Mouse (Mus musculus): ENCODE measurements at regions not wholly inside any gene's neighbourhood (a gene's known extent, or its start where the extent isn't known, plus 50 kb on each side); places are given as distances from the start of the nearest gene placed in this dataset.
A peak's percentile ranks its signal among the peaks of the same experiment; 100 is the strongest.
"Not testable (repeated sequence)": the region's sequence is repeated elsewhere in the genome, so short reads cannot be mapped to it uniquely, and the experiment has no call there.

GRCm38 (mm10) chr13:10943877-10944276, 583.2 kb upstream of the Chrm3 start:
- WGBS, result 60% methylated on average over 4 of the region's 4 CpGs
- Histone ChIP-seq H3K4me3 (ENCODE audit: low read depth, low read length) (no peak overlapping the region), H3K27ac (ENCODE audit: low read depth) (no peak overlapping the region), H3K27me3 (ENCODE audit: insufficient read depth, low read length) (no peaks in the 10 kb centered on the region), H3K9me3 (ENCODE audit: low read depth, low read length) (no peaks in the 10 kb centered on the region), H3K4me1 (ENCODE audit: insufficient read depth) (no peaks in the 10 kb centered on the region), H3K36me3 (ENCODE audit: insufficient read depth) (no peaks in the 10 kb centered on the region), H3K4me2 (no peak overlapping the region), H3K9ac (no peak overlapping the region)
- DNase-seq (no peak), ATAC-seq (ENCODE audit: insufficient read depth) (no peak)
- TF ChIP-seq CTCF (IDR thresholded peaks at IDR 0.05; ENCODE audit: low read depth), result no peak

DNA sequence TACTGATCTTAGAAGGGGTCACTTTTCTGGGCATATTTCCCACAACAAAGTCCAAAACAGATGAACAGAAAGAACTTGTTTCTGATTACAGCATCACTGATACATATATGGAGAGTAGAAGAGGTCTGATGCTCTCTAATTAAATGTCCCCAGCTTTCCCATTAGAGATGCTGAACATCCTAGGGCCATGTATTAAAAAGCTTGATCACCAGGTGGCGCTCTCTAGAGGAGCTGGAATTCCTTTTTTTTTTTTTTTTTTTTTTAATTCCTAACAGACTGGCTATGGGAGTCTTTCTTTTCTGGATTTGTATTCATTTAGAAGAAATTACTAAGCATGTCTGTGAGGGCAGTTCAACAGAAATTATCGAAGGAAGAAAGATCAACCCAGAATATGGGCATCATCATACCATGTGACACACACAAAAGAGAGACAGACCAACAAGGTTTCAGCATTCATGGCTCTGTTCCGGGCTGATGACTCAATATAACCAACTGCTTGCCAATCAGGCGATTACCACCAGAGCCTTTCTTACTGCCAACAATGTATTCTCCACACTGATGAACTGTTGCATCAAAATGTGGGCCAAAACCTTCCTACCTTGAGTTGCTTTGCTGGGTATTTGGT, 581.5 kb upstream of the Chrm3 start:
- ATAC-seq (ENCODE audit: insufficient read depth) (no peak), DNase-seq (peak; percentile 64)
- Histone ChIP-seq H3K4me1 (ENCODE audit: insufficient read depth) (no peaks in the 10 kb centered on the region), H3K4me3 (ENCODE audit: low read depth, low read length) (no peak overlapping the region), H3K27ac (ENCODE audit: low read depth) (no peak overlapping the region), H3K27me3 (ENCODE audit: insufficient read depth, low read length) (no peaks in the 10 kb centered on the region), H3K4me2 (no peak overlapping the region), H3K9me3 (ENCODE audit: low read depth, low read length) (no peaks in the 10 kb centered on the region), H3K36me3 (ENCODE audit: insufficient read depth) (no peaks in the 10 kb centered on the region), H3K9ac (no peak overlapping the region)
- TF ChIP-seq CTCF (IDR thresholded peaks at IDR 0.05; ENCODE audit: low read depth), result peak; percentile 48
- WGBS, result 62% methylated on average over 4 of the region's 4 CpGs

- no peak for ATAC-seq (ENCODE audit: insufficient read depth)
These were observed 577.6 kb upstream of the Chrm3 start for GRCm38 (mm10) chr13:10938233-10938632.

DNA sequence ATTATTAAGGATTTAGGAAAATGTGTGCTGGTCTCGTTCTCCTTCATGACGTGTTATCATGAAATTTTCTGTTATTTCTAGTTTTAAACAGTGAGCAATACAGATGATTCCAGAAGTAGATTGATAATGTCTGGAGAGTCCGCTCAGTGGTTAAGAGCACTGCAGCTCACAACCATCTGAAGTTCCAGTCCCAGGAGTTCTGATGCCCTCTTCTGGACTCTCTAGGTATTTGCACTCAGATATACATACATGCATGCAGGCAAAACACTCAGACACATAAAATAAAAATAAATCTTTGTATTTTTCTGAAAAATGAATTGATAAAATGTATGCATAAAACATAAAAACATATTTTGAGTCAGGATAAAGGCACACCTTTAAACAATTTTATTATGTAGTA, 570.1 kb upstream of the Chrm3 start:
- ATAC-seq (ENCODE audit: insufficient read depth) (no peak), DNase-seq (peak; percentile 11)
- H3K4me2 ChIP-seq, result no peak overlapping the region
- no peaks in the 10 kb centered on the region for H3K4me1 ChIP-seq (ENCODE audit: insufficient read depth)
- no peaks in the 10 kb centered on the region for H3K9me3 ChIP-seq (ENCODE audit: low read depth, low read length)
- TF ChIP-seq CTCF (IDR thresholded peaks at IDR 0.05; ENCODE audit: low read depth), result peak; percentile 28
- 90% methylated on average over 3 of the region's 3 CpGs for WGBS
- H3K27ac ChIP-seq (ENCODE audit: low read depth), result no peak overlapping the region
- no peaks in the 10 kb centered on the region for H3K36me3 ChIP-seq (ENCODE audit: insufficient read depth)
- no peak overlapping the region for H3K4me3 ChIP-seq (ENCODE audit: low read depth, low read length)
- no peaks in the 10 kb centered on the region for H3K27me3 ChIP-seq (ENCODE audit: insufficient read depth, low read length)
- H3K9ac ChIP-seq, result no peak overlapping the region

More at GRCm38 (mm10) chr13:10938233-10938632, 577.6 kb upstream of the Chrm3 start:
- no peak overlapping the region for H3K9ac ChIP-seq
- H3K36me3 ChIP-seq (ENCODE audit: insufficient read depth), result no peaks in the 10 kb centered on the region
- WGBS, result 90% methylated on average over 2 of the region's 2 CpGs
- no peak overlapping the region for H3K4me2 ChIP-seq
- no peaks in the 10 kb centered on the region for H3K4me1 ChIP-seq (ENCODE audit: insufficient read depth)
- H3K27ac ChIP-seq (ENCODE audit: low read depth), result no peak overlapping the region
- H3K9me3 ChIP-seq (ENCODE audit: low read depth, low read length), result no peaks in the 10 kb centered on the region
- no peak for TF ChIP-seq CTCF (IDR thresholded peaks at IDR 0.05; ENCODE audit: low read depth)
- no peak for DNase-seq
- no peaks in the 10 kb centered on the region for H3K27me3 ChIP-seq (ENCODE audit: insufficient read depth, low read length)
- no peak overlapping the region for H3K4me3 ChIP-seq (ENCODE audit: low read depth, low read length)

DNA sequence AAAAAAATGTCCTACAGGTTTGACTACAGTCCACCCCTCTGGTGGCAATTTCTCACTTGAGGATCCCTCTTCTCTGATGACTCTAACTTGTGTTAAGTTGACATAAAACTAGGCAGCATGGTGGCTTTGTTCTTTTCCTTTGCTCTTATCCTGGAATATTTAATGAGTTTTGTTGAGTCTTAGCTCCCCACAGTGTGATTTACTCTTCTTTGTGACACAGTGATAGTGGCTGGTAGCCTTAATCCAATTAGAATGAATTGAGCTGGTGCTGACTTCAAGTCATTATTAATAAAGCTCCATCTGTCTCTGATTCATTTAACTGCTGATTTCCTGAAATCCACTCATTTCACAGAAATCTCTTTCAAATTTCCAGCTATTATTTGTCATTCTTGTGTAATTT, 553.7 kb upstream of the Chrm3 start:
- H3K9me3 ChIP-seq (ENCODE audit: low read depth, low read length), result no peaks in the 10 kb centered on the region
- no peak for DNase-seq
- no peak overlapping the region for H3K4me3 ChIP-seq (ENCODE audit: low read depth, low read length)
- TF ChIP-seq CTCF (IDR thresholded peaks at IDR 0.05; ENCODE audit: low read depth), result no peak
- H3K27ac ChIP-seq (ENCODE audit: low read depth), result no peak overlapping the region
- ATAC-seq (ENCODE audit: insufficient read depth), result no peak
- no peaks in the 10 kb centered on the region for H3K36me3 ChIP-seq (ENCODE audit: insufficient read depth)
- H3K27me3 ChIP-seq (ENCODE audit: insufficient read depth, low read length), result no peaks in the 10 kb centered on the region
- no peak overlapping the region for H3K9ac ChIP-seq
- H3K4me2 ChIP-seq, result no peak overlapping the region
- H3K4me1 ChIP-seq (ENCODE audit: insufficient read depth), result no peaks in the 10 kb centered on the region

DNA sequence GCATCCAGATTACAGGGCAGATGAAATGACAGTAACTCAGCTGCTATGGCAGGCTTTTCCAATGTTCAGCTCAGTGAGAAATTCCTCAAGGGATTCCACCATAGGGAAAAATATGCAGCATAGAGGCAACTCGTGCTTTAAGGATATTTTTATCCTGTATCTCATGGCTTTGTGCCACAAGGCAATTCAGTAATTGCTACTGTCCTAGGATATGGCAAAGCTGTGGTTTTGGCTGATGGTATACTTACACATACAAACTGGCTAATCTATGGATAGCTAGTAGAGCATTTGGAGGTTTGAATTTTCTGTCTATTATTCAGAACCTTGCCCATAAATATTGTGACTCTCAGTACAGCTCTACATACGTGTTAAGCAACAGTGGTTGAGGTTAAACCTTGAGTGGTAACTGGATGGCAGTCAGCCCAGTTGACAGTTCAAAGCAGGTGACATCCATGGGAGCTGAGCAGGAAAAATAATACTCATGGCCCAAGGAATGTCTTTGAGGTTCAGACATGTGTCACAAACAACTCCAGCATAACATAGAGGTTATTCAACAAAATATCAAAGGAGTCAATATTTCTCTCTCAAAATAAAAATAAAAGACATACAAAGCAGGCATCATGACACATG, 548.6 kb upstream of the Chrm3 start:
- Histone ChIP-seq H3K9ac (no peak overlapping the region), H3K4me3 (ENCODE audit: low read depth, low read length) (no peak overlapping the region), H3K27me3 (ENCODE audit: insufficient read depth, low read length) (no peaks in the 10 kb centered on the region), H3K4me1 (ENCODE audit: insufficient read depth) (no peaks in the 10 kb centered on the region), H3K36me3 (ENCODE audit: insufficient read depth) (no peaks in the 10 kb centered on the region), H3K9me3 (ENCODE audit: low read depth, low read length) (no peaks in the 10 kb centered on the region), H3K4me2 (no peak overlapping the region), H3K27ac (ENCODE audit: low read depth) (no peak overlapping the region)
- no peak for TF ChIP-seq CTCF (IDR thresholded peaks at IDR 0.05; ENCODE audit: low read depth)
- DNase-seq (peak; percentile 64), ATAC-seq (ENCODE audit: insufficient read depth) (peak; percentile 49)
- WGBS, result 30% methylated on average over 2 of the region's 2 CpGs

DNA sequence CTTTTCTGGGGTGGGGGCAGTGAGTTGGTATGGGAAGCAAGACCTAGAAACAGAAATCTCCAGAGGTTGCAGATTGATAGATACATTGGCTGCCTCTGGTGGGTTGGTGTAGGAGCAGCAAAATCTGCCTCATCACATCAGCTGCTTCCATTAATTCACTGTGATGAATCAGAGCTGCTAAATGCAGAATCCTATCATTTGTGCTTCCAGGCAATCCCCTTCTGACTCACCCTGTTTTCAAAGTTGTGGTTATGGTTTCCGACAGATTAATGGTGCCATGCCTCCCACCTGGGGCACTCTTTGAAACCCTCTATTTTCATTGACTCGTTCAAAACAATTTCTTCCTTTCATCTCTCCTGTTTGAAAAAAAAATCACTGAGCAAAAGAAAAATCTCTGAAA, 507.2 kb upstream of the Chrm3 start:
- no peak overlapping the region for H3K4me2 ChIP-seq
- no peak for TF ChIP-seq CTCF (IDR thresholded peaks at IDR 0.05; ENCODE audit: low read depth)
- WGBS, result 71% methylated on average over 2 of the region's 2 CpGs
- H3K27ac ChIP-seq (ENCODE audit: low read depth), result no peak overlapping the region
- ATAC-seq (ENCODE audit: insufficient read depth) (no peak), DNase-seq (no peak)
- no peaks in the 10 kb centered on the region for H3K4me1 ChIP-seq (ENCODE audit: insufficient read depth)
- no peak overlapping the region for H3K4me3 ChIP-seq (ENCODE audit: low read depth, low read length)
- no peak overlapping the region for H3K9ac ChIP-seq
- H3K9me3 ChIP-seq (ENCODE audit: low read depth, low read length), result no peaks in the 10 kb centered on the region
- H3K27me3 ChIP-seq (ENCODE audit: insufficient read depth, low read length), result no peaks in the 10 kb centered on the region
- H3K36me3 ChIP-seq (ENCODE audit: insufficient read depth), result no peaks in the 10 kb centered on the region

GRCm38 (mm10) chr13:10855947-10856561, 495.4 kb upstream of the Chrm3 start:
- not testable (repeated sequence) for H3K27ac ChIP-seq (ENCODE audit: low read depth); H3K36me3 ChIP-seq (ENCODE audit: insufficient read depth); H3K4me3 ChIP-seq (ENCODE audit: low read depth, low read length); H3K9me3 ChIP-seq (ENCODE audit: low read depth, low read length); ATAC-seq (ENCODE audit: insufficient read depth); H3K27me3 ChIP-seq (ENCODE audit: insufficient read depth, low read length); DNase-seq; H3K4me1 ChIP-seq (ENCODE audit: insufficient read depth); H3K4me2 ChIP-seq; H3K9ac ChIP-seq
- 90% methylated on average over 9 of the region's 9 CpGs for WGBS

Measured in lung, embryonic 14.5 days (tissue).